Mouse (Mus musculus) small intestine, adult 2 months (tissue): Measurements from ENCODE around the gene Nme7. TPM values are rescaled to one million over a fixed set of nuclear protein-coding genes. Genes with fewer than 3 reads are reported as not detected.
A peak's percentile ranks its signal among the peaks of the same experiment; 100 is the strongest.

Experiments
- H3K27ac ChIP-seq: fragments of 200-500 bp; 2 replicates; pipeline ENCODE4 v1.5.1; 2012; ENCODE audit warnings: low read depth, low read length, control low read depth, inconsistent platforms; ENCODE audit not compliant: insufficient read depth
- H3K27me3 ChIP-seq: fragments of 200-500 bp; 2 replicates; pipeline ENCODE4 v1.6.1; 2012; ENCODE audit warnings: mild to moderate bottlenecking, moderate library complexity, low read length, inconsistent platforms; ENCODE audit not compliant: control insufficient read depth, insufficient read depth
- H3K36me3 ChIP-seq: fragments of 200-500 bp; 2 replicates; pipeline ENCODE4 v1.6.1; 2012; ENCODE audit warnings: mild to moderate bottlenecking, low read length, control low read depth, inconsistent platforms; ENCODE audit not compliant: control insufficient read depth, insufficient read depth
- H3K4me1 ChIP-seq: fragments of 200-500 bp; 2 replicates; pipeline ENCODE4 v1.6.1; 2012; ENCODE audit warnings: low read length, inconsistent platforms, mixed read lengths; ENCODE audit not compliant: control insufficient read depth, insufficient read depth, insufficient read length
- H3K4me3 ChIP-seq: fragments of 200-500 bp; 2 replicates; pipeline ENCODE4 v1.5.1; 2012; ENCODE audit warnings: low read depth, mild to moderate bottlenecking, control low read depth, inconsistent platforms, low read length, moderate library complexity
- CTCF ChIP-seq: fragments of 200-500 bp; IDR thresholded peaks from 2 replicates; pipeline ENCODE4 v1.5.1; 2012; ENCODE audit warnings: low read depth, mild to moderate bottlenecking, control low read depth, inconsistent platforms, low read length, moderate library complexity, mixed read lengths; ENCODE audit not compliant: insufficient replicate concordance, insufficient read length; ENCODE audit errors: extremely low read depth
- POLR2A ChIP-seq: fragments of 200-500 bp; IDR thresholded peaks from 2 replicates; pipeline ENCODE4 v1.6.1; 2012; ENCODE audit warnings: low read depth, mild to moderate bottlenecking, control low read depth, inconsistent platforms, low read length, moderate library complexity
- WGBS: fragments of 180-500 bp; shearing (Covaris S2); methylation state at CpG from one replicate; pipeline ENCODE4 v1.1.7; 2018; 5-methylcytosine and 5-hydroxymethylcytosine counted together
- polyA plus RNA-seq: library from polyadenylated mRNA; depleted of rRNA; stranded (reverse); fragments of >200 nt; gene quantifications from 2 replicates; pipeline ENCODE4 v1.2.3, GENCODE M21; 2012

The Nme7 gene
- polyA plus RNA-seq, 1 experiment, result 1.9 TPM

- Histone ChIP-seq H3K27me3 (no peaks in the 10 kb centered on the region), H3K4me1 (peaks cover 2% of the 10 kb centered on the region; the same call in 1 of the 2 replicates), H3K36me3 (no peaks in the 10 kb centered on the region), H3K4me3 (peak overlapping the region; percentile 42), H3K27ac (peak overlapping the region; percentile 95)
- WGBS, result 31% methylated on average over 12 of the region's 12 CpGs
- TF ChIP-seq CTCF (peak; percentile 83; the same call in 1 of the 2 replicates), POLR2A (no peak)
Observed at GRCm38 (mm10) chr1:164366156-164367128, 62.5 kb downstream of the Nme7 start.

- peaks cover 2% of the 10 kb centered on the region; the same call in 1 of the 2 replicates for H3K4me1 ChIP-seq
- 82% methylated on average over 4 of the region's 4 CpGs for WGBS
Observed at GRCm38 (mm10) chr1:164368152-164368551, 64.2 kb downstream of the Nme7 start.

GRCm38 (mm10) chr1:164369781-164370180 lies 65.9 kb downstream of the Nme7 start:
- Histone ChIP-seq H3K27me3 (no peaks in the 10 kb centered on the region), H3K4me1 (peaks cover 2% of the 10 kb centered on the region; the same call in 1 of the 2 replicates), H3K36me3 (peaks cover 2% of the 10 kb centered on the region), H3K4me3 (no peak overlapping the region), H3K27ac (no peak overlapping the region)
- TF ChIP-seq POLR2A (no peak), CTCF (no peak)
- WGBS, result 90% methylated on average over 2 of the region's 2 CpGs

More at GRCm38 (mm10) chr1:164368152-164368551, 64.2 kb downstream of the Nme7 start:
- H3K4me3 ChIP-seq, result no peak overlapping the region
- peaks cover 2% of the 10 kb centered on the region for H3K36me3 ChIP-seq
- H3K27ac ChIP-seq, result no peak overlapping the region
- TF ChIP-seq CTCF (no peak), POLR2A (no peak)
- H3K27me3 ChIP-seq, result no peaks in the 10 kb centered on the region

GRCm38 (mm10) chr1:164373029-164373428 lies 69.1 kb downstream of the Nme7 start:
- Histone ChIP-seq H3K4me3 (no peak overlapping the region), H3K4me1 (no peaks in the 10 kb centered on the region), H3K36me3 (peaks cover 2% of the 10 kb centered on the region), H3K27ac (no peak overlapping the region), H3K27me3 (no peaks in the 10 kb centered on the region)
- TF ChIP-seq POLR2A, result no peak
- WGBS, result 90% methylated on average over 7 of the region's 7 CpGs

- 87% methylated on average over 7 of the region's 7 CpGs for WGBS
- H3K36me3 ChIP-seq, result peaks cover 2% of the 10 kb centered on the region
- H3K4me3 ChIP-seq, result no peak overlapping the region
- no peaks in the 10 kb centered on the region for H3K4me1 ChIP-seq
- TF ChIP-seq CTCF, result no peak
- no peak for TF ChIP-seq POLR2A
- no peak overlapping the region for H3K27ac ChIP-seq
- H3K27me3 ChIP-seq, result no peaks in the 10 kb centered on the region
Observed at GRCm38 (mm10) chr1:164374020-164374419, 70.1 kb downstream of the Nme7 start.

- H3K4me1 ChIP-seq, result no peaks in the 10 kb centered on the region
- no peak overlapping the region for H3K27ac ChIP-seq
- WGBS, result 97% methylated on average over 9 of the region's 9 CpGs
- TF ChIP-seq CTCF, result no peak
- no peaks in the 10 kb centered on the region for H3K27me3 ChIP-seq
- peaks cover 2% of the 10 kb centered on the region for H3K36me3 ChIP-seq
- no peak overlapping the region for H3K4me3 ChIP-seq
Observed at GRCm38 (mm10) chr1:164375626-164376025, 71.7 kb downstream of the Nme7 start.

- Histone ChIP-seq H3K4me3 (no peak overlapping the region), H3K27me3 (no peaks in the 10 kb centered on the region), H3K36me3 (peaks cover under 1% of the 10 kb centered on the region; the same call in 1 of the 2 replicates), H3K4me1 (no peaks in the 10 kb centered on the region), H3K27ac (no peak overlapping the region)
- TF ChIP-seq CTCF (no peak), POLR2A (no peak)
- WGBS, result 93% methylated on average over 9 of the region's 9 CpGs
Observed at GRCm38 (mm10) chr1:164376761-164377487, 73.0 kb downstream of the Nme7 start.
